Mouse (Mus musculus) liver, postnatal 0 days (tissue): ENCODE results near the gene Dock8. TPM values are rescaled to one million over a fixed set of nuclear protein-coding genes. Genes with fewer than 3 reads are reported as not detected.

Experiments used
- ATAC-seq: fragments of 200-750 bp; cut with Nextera tagmentation; 2 replicates; pipeline ENCODE4 v1.8.0; 2017; ENCODE audit warnings: mild to moderate bottlenecking, moderate library complexity
- DNase-seq: peaks from one replicate; pipeline ENCODE4 v3.0.0-alpha.2; 2016
- H3K27ac ChIP-seq: fragments of 300-500 bp; sonication (generic); 2 replicates; pipeline ENCODE4 v1.5.1; 2014; ENCODE audit warnings: antibody characterized with exemption, moderate library complexity, mild to moderate bottlenecking, low read depth
- H3K27me3 ChIP-seq: fragments of 300-500 bp; sonication (generic); 2 replicates; pipeline ENCODE4 v1.6.1; 2014; ENCODE audit warnings: low read length, control low read depth, mixed read lengths; ENCODE audit not compliant: insufficient read depth
- H3K36me3 ChIP-seq: fragments of 300-500 bp; sonication (generic); replicated peaks from 2 replicates; pipeline ENCODE4 v1.6.1; 2014; ENCODE audit warnings: mild to moderate bottlenecking, control low read depth, low read length, moderate library complexity, mixed read lengths; ENCODE audit not compliant: insufficient read depth
- H3K4me1 ChIP-seq: fragments of 300-500 bp; sonication (generic); 2 replicates; pipeline ENCODE4 v1.6.1; 2014; ENCODE audit warnings: antibody characterized with exemption, mild to moderate bottlenecking, control low read depth; ENCODE audit not compliant: insufficient read depth
- H3K4me2 ChIP-seq: fragments of 300-500 bp; sonication (generic); 2 replicates; pipeline ENCODE4 v1.6.1; 2014; ENCODE audit warnings: low read depth, mild to moderate bottlenecking, low read length, moderate library complexity, mixed read lengths
- H3K4me3 ChIP-seq: fragments of 300-500 bp; sonication (generic); 2 replicates; pipeline ENCODE4 v1.5.1; 2014; ENCODE audit warnings: low read depth, low read length
- H3K9ac ChIP-seq: fragments of 300-500 bp; sonication (generic); replicated peaks from 2 replicates; pipeline ENCODE4 v1.6.1; 2014; ENCODE audit warnings: mild to moderate bottlenecking, moderate library complexity
- H3K9me3 ChIP-seq: fragments of 300-500 bp; sonication (generic); 2 replicates; pipeline ENCODE4 v1.6.1; 2016; ENCODE audit warnings: mild to moderate bottlenecking, control low read depth, low read length, mixed read lengths
- CTCF ChIP-seq: sonication (generic); IDR thresholded peaks from 2 replicates; pipeline ENCODE4 v1.5.1; 2016; ENCODE audit warnings: antibody characterized with exemption, low read depth
- EP300 ChIP-seq: IDR thresholded peaks from 2 replicates; pipeline ENCODE4 v1.6.1; 2016; ENCODE audit warnings: antibody characterized with exemption, low read depth, mild to moderate bottlenecking
- WGBS: fragments of 180-500 bp; shearing (Covaris S2); extraction: QIAGEN DNeasy Blood & Tissue Kit; methylation state at CpG from one replicate; pipeline ENCODE4 v1.1.7; 2014; ENCODE audit not compliant: insufficient replicate concordance; 5-methylcytosine and 5-hydroxymethylcytosine counted together
- polyA plus RNA-seq: library from polyadenylated mRNA; unstranded; fragments of >200 nt; fragmentation: Nextera tagmentation; extraction: Ambion mirVana; gene quantifications from 2 replicates; pipeline ENCODE4 v1.2.1, GENCODE M21; 2015

The Dock8 gene
- polyA plus RNA-seq, 1 experiment from 2014 or later = 12.5 TPM

- no peak overlapping the region for H3K4me3 ChIP-seq
- no peaks in the 10 kb centered on the region for H3K27me3 ChIP-seq
- WGBS = 67% methylated on average over 1 of the region's 1 CpGs
- H3K27ac ChIP-seq = no peak overlapping the region
- ATAC-seq (no peak), DNase-seq (no peak)
- peaks cover 50% of the 10 kb centered on the region for H3K36me3 ChIP-seq
- H3K4me1 ChIP-seq = peaks cover 4% of the 10 kb centered on the region; the same call in 1 of the 2 replicates
- no peaks in the 10 kb centered on the region for H3K9me3 ChIP-seq
- no peak overlapping the region for H3K4me2 ChIP-seq
- TF ChIP-seq CTCF = no peak
- no peak for TF ChIP-seq EP300
- H3K9ac ChIP-seq = no peak overlapping the region
These were observed 136.8 kb downstream of the Dock8 start for GRCm38 (mm10) chr19:25136171-25136570.

- H3K9ac ChIP-seq = no peak overlapping the region; the same call in 1 of the 2 replicates
- H3K4me2 ChIP-seq = no peak overlapping the region
- H3K27ac ChIP-seq = peak overlapping the region; percentile 65
- peaks cover 4% of the 10 kb centered on the region; the same call in 1 of the 2 replicates for H3K4me1 ChIP-seq
- no peaks in the 10 kb centered on the region for H3K9me3 ChIP-seq
- H3K36me3 ChIP-seq = peaks cover 56% of the 10 kb centered on the region
- ATAC-seq (peak; percentile 70), DNase-seq (no peak)
- WGBS = 51% methylated on average over 16 of the region's 16 CpGs
- TF ChIP-seq EP300 (0 out of 2 replicates have a peak, but pooled peaks have one; percentile 34), CTCF (no peak)
- no peaks in the 10 kb centered on the region for H3K27me3 ChIP-seq
- H3K4me3 ChIP-seq = no peak overlapping the region
These were observed 138.8 kb downstream of the Dock8 start for GRCm38 (mm10) chr19:25137907-25138820.

- Histone ChIP-seq H3K36me3 (peaks cover 56% of the 10 kb centered on the region), H3K27me3 (no peaks in the 10 kb centered on the region), H3K4me1 (0 out of 2 replicates have a peak, but pooled peaks cover 2% of the 10 kb centered on the region), H3K4me3 (no peak overlapping the region), H3K27ac (no peak overlapping the region), H3K9ac (no peak overlapping the region), H3K4me2 (no peak overlapping the region), H3K9me3 (no peaks in the 10 kb centered on the region)
- DNase-seq (no peak), ATAC-seq (no peak)
- no peak for TF ChIP-seq EP300
- TF ChIP-seq CTCF = no peak
- WGBS = 71% methylated on average over 17 of the region's 17 CpGs
These were observed 145.0 kb downstream of the Dock8 start for GRCm38 (mm10) chr19:25144110-25145028.

- H3K9ac ChIP-seq = no peak overlapping the region
- WGBS = 80% methylated on average over 5 of the region's 5 CpGs
- H3K4me1 ChIP-seq = no peaks in the 10 kb centered on the region
- H3K9me3 ChIP-seq = no peaks in the 10 kb centered on the region
- TF ChIP-seq EP300 (no peak), CTCF (no peak)
- DNase-seq = no peak
- no peak for ATAC-seq
- no peaks in the 10 kb centered on the region for H3K27me3 ChIP-seq
- H3K27ac ChIP-seq = no peak overlapping the region
- H3K4me3 ChIP-seq = no peak overlapping the region
- no peak overlapping the region for H3K4me2 ChIP-seq
- H3K36me3 ChIP-seq = peaks cover 54% of the 10 kb centered on the region
These were observed 145.8 kb downstream of the Dock8 start for GRCm38 (mm10) chr19:25145116-25145515.

GRCm38 (mm10) chr19:25146122-25146521 lies 146.8 kb downstream of the Dock8 start:
- TF ChIP-seq EP300 (no peak), CTCF (no peak)
- Histone ChIP-seq H3K9ac (no peak overlapping the region), H3K27ac (no peak overlapping the region), H3K9me3 (no peaks in the 10 kb centered on the region), H3K4me1 (no peaks in the 10 kb centered on the region), H3K4me3 (no peak overlapping the region), H3K27me3 (no peaks in the 10 kb centered on the region), H3K36me3 (peaks cover 45% of the 10 kb centered on the region), H3K4me2 (no peak overlapping the region)
- DNase-seq (no peak), ATAC-seq (no peak)
- 73% methylated on average over 4 of the region's 4 CpGs for WGBS

- ATAC-seq (no peak), DNase-seq (no peak)
- Histone ChIP-seq H3K4me3 (no peak overlapping the region), H3K9ac (no peak overlapping the region), H3K4me2 (no peak overlapping the region), H3K27ac (no peak overlapping the region), H3K36me3 (peaks cover 34% of the 10 kb centered on the region), H3K27me3 (no peaks in the 10 kb centered on the region), H3K4me1 (no peaks in the 10 kb centered on the region), H3K9me3 (no peaks in the 10 kb centered on the region)
- TF ChIP-seq CTCF (no peak), EP300 (no peak)
- 81% methylated on average over 8 of the region's 8 CpGs for WGBS
These were observed 150.5 kb downstream of the Dock8 start for GRCm38 (mm10) chr19:25149788-25150187.
